Mouse (Mus musculus): ENCODE data around the gene Ddit4. TPM values are rescaled to one million over a fixed set of nuclear protein-coding genes. Genes with fewer than 3 reads are reported as not detected.

The Ddit4 gene
- total and polyA plus RNA-seq, 2 experiments from 2014 or later = 17.0 to 30.3 TPM

- Histone ChIP-seq H3K27ac (ENCODE audit: low read depth) (peak overlapping the region; percentile 84; the same call in 1 of the 2 replicates), H3K36me3 (replicated peaks; ENCODE audit: control insufficient read depth, insufficient read depth, low read length) (no peaks in the 10 kb centered on the region), H3K9ac (replicated peaks; ENCODE audit: low read depth, low read length) (no peak overlapping the region), H3K27me3 (ENCODE audit: control insufficient read depth, insufficient read depth, low read length) (no peaks in the 10 kb centered on the region), H3K9me3 (replicated peaks; ENCODE audit: control insufficient read depth, low read length) (no peaks in the 10 kb centered on the region), H3K4me1 (ENCODE audit: control insufficient read depth, insufficient read depth) (peaks cover 32% of the 10 kb centered on the region), H3K4me3 (ENCODE audit: low read depth, low read length) (no peak overlapping the region), H3K4me2 (ENCODE audit: low read depth, low read length) (no peak overlapping the region)
- DNase-seq (ENCODE audit: low spot score) (no peak), ATAC-seq (ENCODE audit: insufficient read depth, low read depth) (no peak)
- WGBS = 88% methylated on average over 2 of the region's 2 CpGs
- TF ChIP-seq EP300 (IDR thresholded peaks at IDR 0.05; ENCODE audit: low read depth) (no peak), CTCF (IDR thresholded peaks at IDR 0.05; ENCODE audit: low read depth) (no peak)
These were observed 12.0 kb upstream of the Ddit4 start for GRCm38 (mm10) chr10:59963609-59964008.

GRCm38 (mm10) chr10:59959517-59959916, 7.9 kb upstream of the Ddit4 start:
- Histone ChIP-seq H3K4me1 (ENCODE audit: control insufficient read depth, insufficient read depth) (peaks cover 11% of the 10 kb centered on the region; the same call in 1 of the 2 replicates), H3K36me3 (replicated peaks; ENCODE audit: control insufficient read depth, insufficient read depth, low read length) (no peaks in the 10 kb centered on the region), H3K9ac (replicated peaks; ENCODE audit: low read depth, low read length) (no peak overlapping the region), H3K9me3 (replicated peaks; ENCODE audit: control insufficient read depth, low read length) (no peaks in the 10 kb centered on the region), H3K4me2 (ENCODE audit: low read depth, low read length) (no peak overlapping the region), H3K27ac (ENCODE audit: low read depth) (no peak overlapping the region), H3K4me3 (ENCODE audit: low read depth, low read length) (no peak overlapping the region), H3K27me3 (ENCODE audit: control insufficient read depth, insufficient read depth, low read length) (no peaks in the 10 kb centered on the region)
- TF ChIP-seq EP300 (IDR thresholded peaks at IDR 0.05; ENCODE audit: low read depth) = no peak
- TF ChIP-seq CTCF (IDR thresholded peaks at IDR 0.05; ENCODE audit: low read depth) = no peak
- DNase-seq (ENCODE audit: low spot score) (no peak), ATAC-seq (ENCODE audit: insufficient read depth, low read depth) (no peak)
- WGBS = 82% methylated on average over 12 of the region's 12 CpGs

GRCm38 (mm10) chr10:59958458-59958857, 6.8 kb upstream of the Ddit4 start:
- peak overlapping the region; percentile 43; the same call in 1 of the 2 replicates for H3K27ac ChIP-seq (ENCODE audit: low read depth)
- H3K9ac ChIP-seq (replicated peaks; ENCODE audit: low read depth, low read length) = no peak overlapping the region
- H3K27me3 ChIP-seq (ENCODE audit: control insufficient read depth, insufficient read depth, low read length) = no peaks in the 10 kb centered on the region
- peaks cover 10% of the 10 kb centered on the region; the same call in 1 of the 2 replicates for H3K4me1 ChIP-seq (ENCODE audit: control insufficient read depth, insufficient read depth)
- no peak for TF ChIP-seq CTCF (IDR thresholded peaks at IDR 0.05; ENCODE audit: low read depth)
- TF ChIP-seq EP300 (IDR thresholded peaks at IDR 0.05; ENCODE audit: low read depth) = no peak
- no peak overlapping the region for H3K4me2 ChIP-seq (ENCODE audit: low read depth, low read length)
- no peak overlapping the region for H3K4me3 ChIP-seq (ENCODE audit: low read depth, low read length)
- no peak for ATAC-seq (ENCODE audit: insufficient read depth, low read depth)
- 63% methylated on average over 5 of the region's 5 CpGs for WGBS
- no peak for DNase-seq (ENCODE audit: low spot score)
- H3K36me3 ChIP-seq (replicated peaks; ENCODE audit: control insufficient read depth, insufficient read depth, low read length) = no peaks in the 10 kb centered on the region
- no peaks in the 10 kb centered on the region for H3K9me3 ChIP-seq (replicated peaks; ENCODE audit: control insufficient read depth, low read length)

- Histone ChIP-seq H3K4me2 (ENCODE audit: low read depth, low read length) (peak overlapping the region; percentile 30), H3K36me3 (replicated peaks; ENCODE audit: control insufficient read depth, insufficient read depth, low read length) (no peaks in the 10 kb centered on the region), H3K4me1 (ENCODE audit: control insufficient read depth, insufficient read depth) (peaks cover 17% of the 10 kb centered on the region; the same call in 1 of the 2 replicates), H3K27me3 (ENCODE audit: control insufficient read depth, insufficient read depth, low read length) (no peaks in the 10 kb centered on the region), H3K9me3 (replicated peaks; ENCODE audit: control insufficient read depth, low read length) (no peaks in the 10 kb centered on the region), H3K9ac (replicated peaks; ENCODE audit: low read depth, low read length) (0 out of 2 replicates have a peak overlapping the region, but pooled peaks have one; percentile 30), H3K27ac (ENCODE audit: low read depth) (peak overlapping the region; percentile 46; the same call in 1 of the 2 replicates), H3K4me3 (ENCODE audit: low read depth, low read length) (no peak overlapping the region)
- TF ChIP-seq CTCF (IDR thresholded peaks at IDR 0.05; ENCODE audit: low read depth) = no peak
- TF ChIP-seq EP300 (IDR thresholded peaks at IDR 0.05; ENCODE audit: low read depth) = no peak
- ATAC-seq (ENCODE audit: insufficient read depth, low read depth) = no peak
- 33% methylated on average over 25 of the region's 25 CpGs for WGBS
- DNase-seq (ENCODE audit: low spot score) = no peak
These were observed 5.8 kb upstream of the Ddit4 start for GRCm38 (mm10) chr10:59957171-59958149.

- ATAC-seq (ENCODE audit: insufficient read depth, low read depth) (no peak), DNase-seq (ENCODE audit: low spot score) (no peak)
- TF ChIP-seq CTCF (IDR thresholded peaks at IDR 0.05; ENCODE audit: low read depth) = no peak
- no peak for TF ChIP-seq EP300 (IDR thresholded peaks at IDR 0.05; ENCODE audit: low read depth)
- Histone ChIP-seq H3K4me1 (ENCODE audit: control insufficient read depth, insufficient read depth) (peaks cover 17% of the 10 kb centered on the region; the same call in 1 of the 2 replicates), H3K9me3 (replicated peaks; ENCODE audit: control insufficient read depth, low read length) (no peaks in the 10 kb centered on the region), H3K4me3 (ENCODE audit: low read depth, low read length) (no peak overlapping the region), H3K27me3 (ENCODE audit: control insufficient read depth, insufficient read depth, low read length) (no peaks in the 10 kb centered on the region), H3K4me2 (ENCODE audit: low read depth, low read length) (no peak overlapping the region), H3K36me3 (replicated peaks; ENCODE audit: control insufficient read depth, insufficient read depth, low read length) (no peaks in the 10 kb centered on the region), H3K9ac (replicated peaks; ENCODE audit: low read depth, low read length) (no peak overlapping the region), H3K27ac (ENCODE audit: low read depth) (no peak overlapping the region)
- 80% methylated on average over 5 of the region's 5 CpGs for WGBS
These were observed 5.0 kb upstream of the Ddit4 start for GRCm38 (mm10) chr10:59956681-59957080.
